Mouse (Mus musculus) hindbrain, embryonic 14.5 days (tissue): ENCODE results near the gene Shtn1. TPM values are rescaled to one million over a fixed set of nuclear protein-coding genes. Genes with fewer than 3 reads are reported as not detected.

Experiments used
- ATAC-seq: fragments of 200-750 bp; cut with Nextera tagmentation; 2 replicates; pipeline ENCODE4 v1.8.0; 2017; ENCODE audit warnings: moderate number of reproducible peaks, mild to moderate bottlenecking, moderate TSS enrichment, moderate library complexity; ENCODE audit not compliant: low FRiP score
- DNase-seq: peaks from one replicate; pipeline ENCODE4 v3.0.0-alpha.2; 2015; ENCODE audit warnings: low spot score
- H3K27ac ChIP-seq: fragments of 300-500 bp; sonication (generic); 2 replicates; pipeline ENCODE4 v1.5.1; 2014; ENCODE audit warnings: mild to moderate bottlenecking, moderate library complexity
- H3K27me3 ChIP-seq: fragments of 300-500 bp; sonication (generic); 2 replicates; pipeline ENCODE4 v1.6.1; 2014; ENCODE audit warnings: mild to moderate bottlenecking, low read length, mixed read lengths; ENCODE audit not compliant: control insufficient read depth, insufficient read depth
- H3K36me3 ChIP-seq: fragments of 300-500 bp; sonication (generic); replicated peaks from 2 replicates; pipeline ENCODE4 v1.6.1; 2014; ENCODE audit not compliant: control insufficient read depth, insufficient read depth
- H3K4me1 ChIP-seq: fragments of 300-500 bp; sonication (generic); replicated peaks from 2 replicates; pipeline ENCODE4 v1.6.1; 2014; ENCODE audit warnings: antibody characterized with exemption, low read length, mixed read lengths; ENCODE audit not compliant: control insufficient read depth, insufficient read depth
- H3K4me2 ChIP-seq: fragments of 300-500 bp; sonication (generic); replicated peaks from 2 replicates; pipeline ENCODE4 v1.6.1; 2014; ENCODE audit warnings: mild to moderate bottlenecking, moderate library complexity
- H3K4me3 ChIP-seq: fragments of 300-500 bp; sonication (generic); replicated peaks from 2 replicates; pipeline ENCODE4 v1.5.1; 2014; ENCODE audit warnings: mild to moderate bottlenecking, low read length
- H3K9ac ChIP-seq: fragments of 300-500 bp; sonication (generic); 2 replicates; pipeline ENCODE4 v1.6.1; 2014
- H3K9me3 ChIP-seq: fragments of 300-500 bp; sonication (generic); 2 replicates; pipeline ENCODE4 v1.6.1; 2016; ENCODE audit warnings: low read length; ENCODE audit not compliant: control insufficient read depth
- WGBS: fragments of 180-500 bp; shearing (Covaris S2); extraction: QIAGEN DNeasy Blood & Tissue Kit; methylation state at CpG from one replicate; pipeline ENCODE4 v1.1.7; 2014; 5-methylcytosine and 5-hydroxymethylcytosine counted together
- polyA plus RNA-seq: library from polyadenylated mRNA; unstranded; fragments of >200 nt; fragmentation: Nextera tagmentation; extraction: Ambion mirVana; gene quantifications from 2 replicates; pipeline ENCODE4 v1.2.1, GENCODE M21; 2014

Gene Shtn1
- polyA plus RNA-seq, 1 experiment from 2014 or later = 51.8 TPM

DNA sequence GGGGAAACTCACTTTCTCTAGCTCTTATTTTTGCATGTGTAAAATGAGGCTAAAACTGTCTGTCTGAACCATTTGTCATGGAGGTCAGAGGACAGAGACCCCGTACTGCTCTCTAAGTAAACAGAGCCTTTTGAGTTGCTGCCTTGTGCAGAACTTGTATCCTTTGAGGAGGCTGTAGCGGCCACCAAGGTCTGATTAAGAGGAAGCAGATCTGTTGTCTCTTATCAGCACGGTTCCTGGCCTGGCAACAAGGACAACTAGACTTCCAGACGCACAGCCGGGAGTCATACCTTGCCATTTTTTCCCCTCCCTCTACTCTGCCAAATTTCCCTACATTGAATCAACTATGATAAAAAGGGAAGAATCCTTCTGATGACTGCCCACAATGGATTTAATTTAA lies 18.5 kb downstream of the Shtn1 start:
- no peak overlapping the region for H3K4me3 ChIP-seq
- ATAC-seq = no peak

DNA sequence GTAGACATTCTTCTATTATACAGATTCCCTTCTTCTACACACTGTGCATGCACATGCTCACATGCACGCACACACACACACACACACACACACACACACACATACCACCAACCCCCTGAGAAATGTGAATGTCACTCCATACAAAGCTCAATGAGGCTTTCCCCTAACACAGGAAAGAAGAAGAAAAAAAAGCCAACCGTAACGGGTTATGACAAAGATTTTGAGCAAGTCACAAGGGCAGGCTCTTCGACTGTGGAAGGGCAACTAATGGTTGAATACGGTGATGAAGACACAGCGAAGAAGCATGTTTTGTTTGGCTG lies 21.3 kb downstream of the Shtn1 start:
- ATAC-seq = no peak

More for the DNA sequence above, 18.5 kb downstream of the Shtn1 start:
- WGBS = 29% methylated on average over 5 of the region's 5 CpGs
- no peak overlapping the region for H3K9ac ChIP-seq
- H3K27me3 ChIP-seq = no peaks in the 10 kb centered on the region
- no peak overlapping the region for H3K27ac ChIP-seq
- DNase-seq = no peak
- H3K4me2 ChIP-seq = no peak overlapping the region
- H3K4me1 ChIP-seq = peaks cover 10% of the 10 kb centered on the region; the same call in 1 of the 2 replicates
- no peaks in the 10 kb centered on the region for H3K36me3 ChIP-seq
- H3K9me3 ChIP-seq = no peaks in the 10 kb centered on the region

DNA sequence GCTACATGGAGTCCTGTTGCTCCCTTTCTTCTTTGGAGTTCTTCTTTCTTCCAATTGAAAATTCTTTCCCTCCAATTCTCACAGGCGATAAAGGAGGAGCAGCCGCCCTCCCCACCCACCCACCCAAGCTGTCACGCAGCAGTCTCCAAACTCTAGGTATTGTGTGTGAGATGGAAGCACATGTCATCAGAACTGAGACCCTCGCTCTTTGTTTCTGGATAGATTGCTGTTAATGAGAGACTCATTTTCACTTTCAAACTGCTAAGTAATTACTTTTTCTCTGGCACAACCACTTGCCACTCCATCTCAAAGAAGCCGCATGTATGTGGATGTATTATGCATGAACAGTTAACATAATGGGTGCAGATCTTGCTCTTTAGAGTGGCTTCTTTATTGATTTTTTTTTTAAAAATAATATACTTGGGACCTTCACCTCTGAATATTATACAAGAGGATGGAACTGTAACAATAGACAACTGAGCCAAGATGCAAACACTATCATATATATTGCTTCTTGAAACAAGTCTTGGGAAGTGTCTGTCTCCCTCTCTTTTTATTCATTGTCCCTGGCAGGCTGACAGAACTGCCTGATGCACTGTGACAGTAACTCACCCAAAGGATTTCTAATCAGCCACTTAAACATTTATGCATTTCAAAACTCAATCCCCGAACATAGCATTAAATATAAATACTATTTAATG lies 21.8 kb downstream of the Shtn1 start:
- no peak overlapping the region for H3K27ac ChIP-seq
- no peak for DNase-seq
- ATAC-seq = no peak

More for the DNA sequence above, 21.3 kb downstream of the Shtn1 start:
- no peaks in the 10 kb centered on the region for H3K9me3 ChIP-seq
- no peak for DNase-seq
- no peaks in the 10 kb centered on the region for H3K36me3 ChIP-seq
- no peak overlapping the region for H3K27ac ChIP-seq
- no peak overlapping the region for H3K4me2 ChIP-seq
- peaks cover 10% of the 10 kb centered on the region; the same call in 1 of the 2 replicates for H3K4me1 ChIP-seq
- WGBS = 72% methylated on average over 6 of the region's 6 CpGs
- no peaks in the 10 kb centered on the region for H3K27me3 ChIP-seq
- H3K4me3 ChIP-seq = no peak overlapping the region
- H3K9ac ChIP-seq = no peak overlapping the region

DNA sequence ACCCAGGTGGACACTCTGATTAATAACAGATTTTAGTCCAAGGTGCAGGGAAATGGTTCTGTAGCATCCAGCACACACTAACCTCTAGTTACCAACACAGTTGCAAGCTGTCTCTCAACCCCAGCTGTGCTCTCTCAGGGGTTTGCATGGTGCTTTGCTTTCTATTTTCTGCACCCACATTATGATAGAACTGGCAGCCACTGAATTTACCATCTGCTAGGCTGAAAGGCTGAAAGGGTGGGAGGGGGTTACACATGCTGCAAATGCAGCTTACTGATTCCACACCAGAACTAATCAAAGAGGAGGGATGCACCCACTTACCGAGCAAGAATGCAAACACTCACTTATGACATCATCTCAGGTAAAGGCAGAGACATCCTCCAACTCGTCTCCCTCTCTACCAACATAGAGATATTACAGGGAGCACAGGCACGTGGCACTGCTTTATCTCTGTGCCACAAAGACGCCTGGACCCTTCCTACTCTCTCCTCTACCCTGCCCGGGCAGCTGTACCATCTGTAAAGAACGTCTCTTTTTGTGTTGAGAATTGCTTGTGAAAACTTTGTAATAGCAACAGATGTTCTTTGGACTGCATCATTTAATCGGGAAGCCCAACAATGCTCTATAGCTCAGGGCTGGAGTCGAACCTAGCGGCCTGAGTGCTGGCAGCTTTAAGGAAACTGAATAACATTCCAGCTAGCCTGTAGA lies 23.0 kb downstream of the Shtn1 start:
- Histone ChIP-seq H3K4me2 (no peak overlapping the region), H3K27me3 (no peaks in the 10 kb centered on the region), H3K9ac (no peak overlapping the region), H3K4me1 (peaks cover 10% of the 10 kb centered on the region; the same call in 1 of the 2 replicates), H3K36me3 (no peaks in the 10 kb centered on the region), H3K4me3 (no peak overlapping the region), H3K9me3 (no peaks in the 10 kb centered on the region), H3K27ac (no peak overlapping the region)
- 71% methylated on average over 9 of the region's 9 CpGs for WGBS
- DNase-seq = no peak
- ATAC-seq = no peak

More for the DNA sequence above, 21.8 kb downstream of the Shtn1 start:
- Histone ChIP-seq H3K27me3 (no peaks in the 10 kb centered on the region), H3K9me3 (no peaks in the 10 kb centered on the region), H3K4me3 (no peak overlapping the region), H3K4me2 (no peak overlapping the region), H3K9ac (no peak overlapping the region), H3K4me1 (peaks cover 10% of the 10 kb centered on the region; the same call in 1 of the 2 replicates), H3K36me3 (no peaks in the 10 kb centered on the region)
- 68% methylated on average over 6 of the region's 6 CpGs for WGBS

DNA sequence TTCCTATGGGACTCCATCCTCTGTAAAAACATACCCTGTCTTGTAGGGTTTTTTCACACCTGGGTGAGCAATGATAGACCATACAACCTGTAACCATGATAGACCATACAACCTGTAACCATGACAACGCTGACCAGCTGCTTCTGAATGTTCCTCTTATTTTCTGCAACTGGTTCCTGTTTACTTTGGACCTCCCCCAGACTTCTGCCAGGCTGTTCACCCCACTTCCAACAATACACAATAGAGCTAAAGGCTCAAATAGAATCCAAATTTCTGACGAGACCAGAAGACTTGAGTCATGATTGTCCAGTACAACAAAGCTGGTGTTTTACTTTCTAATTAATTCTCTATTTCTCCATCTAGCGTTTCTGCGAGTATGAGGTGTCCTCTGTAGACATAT lies 23.8 kb downstream of the Shtn1 start:
- no peaks in the 10 kb centered on the region for H3K27me3 ChIP-seq
- ATAC-seq (no peak), DNase-seq (no peak)
- no peak overlapping the region for H3K4me3 ChIP-seq
- no peak overlapping the region for H3K9ac ChIP-seq
- peaks cover 10% of the 10 kb centered on the region; the same call in 1 of the 2 replicates for H3K4me1 ChIP-seq
- no peaks in the 10 kb centered on the region for H3K9me3 ChIP-seq
- 63% methylated on average over 4 of the region's 4 CpGs for WGBS
- H3K36me3 ChIP-seq = no peaks in the 10 kb centered on the region
- H3K4me2 ChIP-seq = no peak overlapping the region
- no peak overlapping the region for H3K27ac ChIP-seq

DNA sequence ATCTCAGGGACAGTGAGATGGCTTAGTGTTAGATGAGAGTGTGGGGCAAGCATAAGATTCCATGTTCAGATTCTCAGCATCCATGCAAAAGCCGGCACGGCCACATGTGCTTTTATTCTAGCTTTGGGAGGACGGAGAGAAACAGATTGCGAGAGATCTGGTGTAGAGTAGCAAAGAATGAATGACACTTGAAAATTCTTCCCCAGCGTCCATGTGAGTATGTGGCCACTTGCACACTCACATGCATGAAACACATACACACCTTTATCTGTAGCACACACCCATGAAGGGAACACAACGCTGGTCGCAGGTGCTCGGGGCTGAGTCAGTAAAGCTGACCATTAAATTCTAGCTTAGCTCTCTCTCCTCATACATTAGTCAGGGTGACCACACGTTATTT lies 24.3 kb downstream of the Shtn1 start:
- Histone ChIP-seq H3K9me3 (no peaks in the 10 kb centered on the region), H3K9ac (no peak overlapping the region), H3K27ac (no peak overlapping the region), H3K36me3 (no peaks in the 10 kb centered on the region), H3K4me1 (peaks cover 10% of the 10 kb centered on the region; the same call in 1 of the 2 replicates), H3K4me3 (no peak overlapping the region), H3K27me3 (no peaks in the 10 kb centered on the region), H3K4me2 (no peak overlapping the region)
- DNase-seq (no peak), ATAC-seq (no peak)
- 92% methylated on average over 9 of the region's 9 CpGs for WGBS

DNA sequence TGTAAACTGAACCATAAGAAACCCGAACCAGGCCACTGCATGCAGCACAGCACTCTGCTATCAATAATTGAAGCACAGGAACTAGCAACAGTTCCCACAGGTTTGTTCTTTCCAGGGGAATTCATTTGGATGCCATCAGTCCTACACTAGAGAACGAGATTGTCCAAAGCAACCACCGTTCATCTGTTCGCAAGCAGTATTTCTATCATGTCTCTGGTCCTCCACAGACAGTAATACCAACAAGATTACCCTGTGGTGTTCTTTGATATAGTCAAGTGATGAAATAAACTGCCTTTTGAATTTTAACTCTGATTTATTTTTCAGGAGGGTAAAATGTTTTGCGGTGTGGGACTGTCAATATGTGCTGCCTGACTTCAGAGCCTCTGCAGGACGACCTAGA lies 27.0 kb downstream of the Shtn1 start:
- 86% methylated on average over 6 of the region's 6 CpGs for WGBS
- H3K36me3 ChIP-seq = no peaks in the 10 kb centered on the region
- H3K27ac ChIP-seq = no peak overlapping the region
- H3K4me3 ChIP-seq = no peak overlapping the region
- H3K4me1 ChIP-seq = peaks cover 9% of the 10 kb centered on the region; the same call in 1 of the 2 replicates
- DNase-seq (no peak), ATAC-seq (no peak)
- H3K4me2 ChIP-seq = no peak overlapping the region
- H3K27me3 ChIP-seq = no peaks in the 10 kb centered on the region
- no peak overlapping the region for H3K9ac ChIP-seq
- no peaks in the 10 kb centered on the region for H3K9me3 ChIP-seq

DNA sequence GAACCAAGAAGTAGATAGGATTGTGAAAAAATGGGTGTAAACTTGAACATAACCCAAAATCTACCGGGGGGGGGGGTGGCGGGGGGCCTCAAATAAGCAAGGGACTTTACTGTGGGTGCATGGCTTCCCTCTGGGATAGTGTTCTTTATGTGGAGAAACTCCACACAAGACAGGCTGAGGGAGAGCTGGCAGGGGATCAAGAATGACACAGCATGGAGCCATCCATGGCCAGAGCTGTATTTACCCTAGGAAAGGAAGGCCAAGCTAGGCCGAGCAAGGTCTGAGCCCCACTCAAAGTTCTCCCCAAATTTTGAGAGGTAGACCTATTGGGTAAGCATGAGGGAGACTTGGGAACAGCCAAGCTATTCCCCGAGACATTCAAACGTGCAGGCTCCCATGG lies 28.4 kb downstream of the Shtn1 start:
- H3K27ac ChIP-seq = no peak overlapping the region
- H3K4me2 ChIP-seq = no peak overlapping the region
- H3K4me1 ChIP-seq = peaks cover 11% of the 10 kb centered on the region; the same call in 1 of the 2 replicates
- no peak overlapping the region for H3K9ac ChIP-seq
- DNase-seq (no peak), ATAC-seq (no peak)
- H3K36me3 ChIP-seq = no peaks in the 10 kb centered on the region
- H3K27me3 ChIP-seq = no peaks in the 10 kb centered on the region
- WGBS = 84% methylated on average over 5 of the region's 5 CpGs
- H3K4me3 ChIP-seq = no peak overlapping the region
- no peaks in the 10 kb centered on the region for H3K9me3 ChIP-seq

DNA sequence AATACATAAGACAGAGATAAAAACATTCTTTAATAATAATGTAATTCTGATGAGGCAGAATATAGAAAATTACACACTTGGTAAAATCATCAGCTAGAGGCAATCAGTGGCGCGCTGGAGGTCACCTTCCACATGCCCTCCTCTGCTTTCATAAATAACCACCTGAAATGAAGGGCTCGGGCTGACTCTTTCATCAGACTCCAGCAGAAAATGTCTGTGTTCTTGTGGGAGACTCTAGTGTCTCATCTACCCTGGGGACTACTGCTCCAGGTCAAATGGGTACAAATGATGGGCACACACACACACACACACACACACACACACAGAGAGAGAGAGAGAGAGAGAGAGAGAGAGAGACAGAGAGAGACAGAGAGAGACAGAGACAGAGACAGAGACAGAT lies 34.8 kb downstream of the Shtn1 start:
- H3K9me3 ChIP-seq = no peaks in the 10 kb centered on the region
- no peaks in the 10 kb centered on the region for H3K27me3 ChIP-seq
- H3K9ac ChIP-seq = no peak overlapping the region
- 0 out of 2 replicates have a peak, but pooled peaks cover 13% of the 10 kb centered on the region for H3K36me3 ChIP-seq
- H3K4me1 ChIP-seq = peaks cover 10% of the 10 kb centered on the region; the same call in 1 of the 2 replicates
- no peak overlapping the region for H3K27ac ChIP-seq
- no peak overlapping the region for H3K4me3 ChIP-seq
- DNase-seq (no peak), ATAC-seq (no peak)
- no peak overlapping the region for H3K4me2 ChIP-seq
- WGBS = 81% methylated on average over 3 of the region's 3 CpGs
